8 mouse cellular contexts compared by ENCODE assay signal in the genomic region with DNA sequence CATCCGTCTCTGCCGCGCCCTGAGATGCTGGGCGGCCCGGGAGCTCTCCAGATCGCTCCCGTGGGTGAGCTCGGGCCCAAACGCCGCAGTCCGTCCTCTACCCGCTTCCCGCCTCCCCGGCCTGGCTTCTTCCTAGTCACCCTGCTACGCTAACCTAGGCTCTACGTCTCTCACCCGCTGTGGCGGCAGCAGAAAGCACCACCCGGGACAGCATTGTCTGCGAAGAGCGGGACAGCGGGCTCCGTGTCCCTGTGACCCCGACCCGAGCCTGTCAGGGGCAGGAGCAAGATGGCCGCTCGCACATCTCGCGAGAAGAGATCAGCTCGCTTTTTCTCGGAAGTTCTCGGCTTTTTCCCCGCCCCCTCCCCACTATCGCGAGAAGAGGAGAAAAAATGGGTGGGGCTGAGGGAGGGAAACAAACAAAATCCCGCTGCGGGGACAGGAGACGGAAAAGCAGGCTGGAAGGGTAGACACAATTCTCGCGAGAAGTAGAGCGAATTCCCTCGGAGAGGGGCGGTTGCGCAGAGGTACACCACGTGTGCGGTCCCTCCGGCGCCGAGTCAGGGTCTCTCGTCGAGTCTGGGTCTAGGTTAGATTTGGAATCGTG. TPM values are rescaled to one million over a fixed set of nuclear protein-coding genes. Genes with fewer than 3 reads are reported as not detected.
DNase-seq lines count a peak whose midpoint lies in the region; ATAC-seq lines count a peak whose summit lies in the region.

Gene Wdr77 (plus strand): TSS at position 396 of the 607 bp plus-strand sequence.

- H3K27ac ChIP-seq in brown adipose tissue, adult 24 weeks (replicated peaks; ENCODE audit: low read depth, low read length), result peak within 1 kb of the TSS; percentile 99
- peak within 1 kb of the TSS; percentile 95 for H3K27ac ChIP-seq in heart, embryonic 13.5 days (replicated peaks)
- peak within 1 kb of the TSS; percentile 92 for H3K27ac ChIP-seq in liver, embryonic 12.5 days
- H3K27ac ChIP-seq in stomach, embryonic 15.5 days, result peak within 1 kb of the TSS; percentile 94

- H3K9me3 ChIP-seq in heart, embryonic 13.5 days, result no peaks in the 10 kb centered on the region
- no peaks in the 10 kb centered on the region for H3K9me3 ChIP-seq in liver, embryonic 12.5 days (replicated peaks)
- H3K9me3 ChIP-seq in stomach, embryonic 15.5 days, result no peaks in the 10 kb centered on the region

- peaks cover 8% of the 10 kb centered on the region; the same call in 1 of the 2 replicates for H3K4me1 ChIP-seq in brown adipose tissue, adult 24 weeks (ENCODE audit: control insufficient read depth, insufficient read depth, insufficient read length, low read length)
- H3K4me1 ChIP-seq in heart, embryonic 13.5 days, result peaks cover 39% of the 10 kb centered on the region
- H3K4me1 ChIP-seq in liver, embryonic 12.5 days, result peaks cover 43% of the 10 kb centered on the region
- H3K4me1 ChIP-seq in stomach, embryonic 15.5 days, result peaks cover 19% of the 10 kb centered on the region

- H3K4me2 ChIP-seq in heart, embryonic 13.5 days, result peak within 1 kb of the TSS; percentile 94
- peak within 1 kb of the TSS; percentile 86 for H3K4me2 ChIP-seq in liver, embryonic 12.5 days
- peak within 1 kb of the TSS; percentile 72 for H3K4me2 ChIP-seq in stomach, embryonic 15.5 days

- WGBS in heart, embryonic 13.5 days, result under 1% methylated on average over 52 of the region's 52 CpGs
- WGBS in liver, embryonic 12.5 days (ENCODE audit: insufficient replicate concordance), result under 1% methylated on average over 52 of the region's 52 CpGs
- under 1% methylated on average over 52 of the region's 52 CpGs for WGBS in stomach, embryonic 15.5 days

- peak within 1 kb of the TSS; percentile 100 for H3K9ac ChIP-seq in heart, embryonic 13.5 days
- peak within 1 kb of the TSS; percentile 94 for H3K9ac ChIP-seq in liver, embryonic 12.5 days
- peak within 1 kb of the TSS; percentile 93 for H3K9ac ChIP-seq in stomach, embryonic 15.5 days

- ATAC-seq in heart, embryonic 13.5 days (ENCODE audit: extremely low read depth, insufficient number of reproducible peaks, low FRiP score, low TSS enrichment), result peak; percentile 97
- peak; percentile 94 for ATAC-seq in liver, embryonic 12.5 days
- peak; percentile 95 for ATAC-seq in stomach, embryonic 15.5 days (ENCODE audit: insufficient read depth, low FRiP score, low read depth)

- DNase-seq in CD4-positive, CD25-positive, alpha-beta regulatory T cell, adult 2 months (ENCODE audit: low read depth, low spot score), result peak; percentile 98
- peak; percentile 83 for DNase-seq in fat pad, adult 2 months (ENCODE audit: extremely low read depth, low read depth, low spot score)
- DNase-seq in kidney, postnatal 10 days, result peak; percentile 98
- peak; percentile 96 to 97 for DNase-seq in natural killer cell, adult 2 months (ENCODE audit: low spot score in 2 of 2)

- peaks cover 56% of the 10 kb centered on the region for H3K36me3 ChIP-seq in heart, embryonic 13.5 days
- H3K36me3 ChIP-seq in liver, embryonic 12.5 days, result peaks cover 64% of the 10 kb centered on the region
- H3K36me3 ChIP-seq in stomach, embryonic 15.5 days, result peaks cover 24% of the 10 kb centered on the region

- H3K4me3 ChIP-seq in brown adipose tissue, adult 24 weeks (ENCODE audit: insufficient read depth, low read depth, low read length), result peak within 1 kb of the TSS; percentile 95
- peak within 1 kb of the TSS; percentile 96 for H3K4me3 ChIP-seq in heart, embryonic 13.5 days
- H3K4me3 ChIP-seq in liver, embryonic 12.5 days, result peak within 1 kb of the TSS; percentile 85
- H3K4me3 ChIP-seq in stomach, embryonic 15.5 days (replicated peaks), result peak within 1 kb of the TSS; percentile 96

- H3K27me3 ChIP-seq in heart, embryonic 13.5 days (replicated peaks), result no peaks in the 10 kb centered on the region
- H3K27me3 ChIP-seq in liver, embryonic 12.5 days (replicated peaks), result no peaks in the 10 kb centered on the region
- no peaks in the 10 kb centered on the region for H3K27me3 ChIP-seq in stomach, embryonic 15.5 days (replicated peaks)

RNA-seq across cellular contexts. Expression of gene Wdr77, which starts in this region (rescaled TPM):
- 21.2 and 22.0 TPM in 2 replicates for polyA plus RNA-seq in brown adipose tissue, adult 24 weeks (2012; ENCODE audit: insufficient read depth, insufficient read length, missing spikeins)
- polyA plus RNA-seq in heart, embryonic 13.5 days (2015; fragmentation: Nextera tagmentation; extraction: Ambion mirVana), result 87.2 and 95.2 TPM in 2 replicates
- polyA plus RNA-seq in liver, embryonic 12.5 days (2016; fragmentation: Nextera tagmentation; extraction: Ambion mirVana), result 86.6 and 90.0 TPM in 2 replicates
- polyA plus RNA-seq in stomach, embryonic 15.5 days (2015; fragmentation: Nextera tagmentation; extraction: Ambion mirVana), result 118 and 125 TPM in 2 replicates

Comparison
In these comparisons a context has a peak if more than half of its experiments do, and no peak if none do; other contexts are left out.
1. Peak in every context shown above with its lines: DNase-seq, ATAC-seq, H3K4me3 ChIP-seq and H3K27ac ChIP-seq.